In the genomic region with DNA sequence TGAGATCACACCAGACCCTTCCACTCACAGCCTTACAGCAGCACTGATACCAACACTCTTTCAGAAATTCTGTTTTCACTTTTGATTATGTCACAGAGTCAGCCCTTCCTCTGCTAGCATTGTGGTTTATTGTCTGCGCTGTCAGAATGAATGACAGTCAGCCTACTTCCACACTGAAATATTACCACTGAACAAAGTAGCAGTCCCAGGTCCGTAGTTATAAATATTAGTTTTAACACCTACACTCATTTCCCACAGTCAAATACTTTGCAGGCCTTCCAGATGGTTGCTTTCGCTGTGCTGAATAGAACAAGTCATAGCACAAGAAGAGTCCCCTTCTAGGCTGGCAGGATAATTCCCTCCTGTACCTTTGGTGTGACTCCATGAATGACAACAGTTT, we compare ENCODE assay signal across 24 mouse cellular contexts. TPM values are rescaled to one million over a fixed set of nuclear protein-coding genes. Genes with fewer than 3 reads are reported as not detected.
DNase-seq lines count a peak whose midpoint lies in the region; ATAC-seq lines count a peak whose summit lies in the region.
"Had no signal": no experiment of that assay in that cellular context is flagged by ENCODE, and none has a peak within 500 bp of the region (broad histone marks: within the 10 kb centered on the region; RNA-seq: fewer than 3 reads in every experiment).

No protein-coding gene starts in this region.

- no peak overlapping the region for H3K4me2 ChIP-seq in forebrain, embryonic 16.5 days (ENCODE audit: low read length)
- H3K4me2 ChIP-seq in heart, embryonic 12.5 days, result no peak overlapping the region
- no peak overlapping the region for H3K4me2 ChIP-seq in limb, embryonic 15.5 days
- H3K4me2 ChIP-seq: forebrain, embryonic 15.5 days; limb, embryonic 13.5 days; liver, embryonic 13.5 days; neural tube, embryonic 12.5 days had no signal

- no peak overlapping the region for H3K9ac ChIP-seq in forebrain, embryonic 16.5 days (replicated peaks; ENCODE audit: low read depth, low read length)
- H3K9ac ChIP-seq in heart, embryonic 12.5 days, result no peak overlapping the region
- H3K9ac ChIP-seq in limb, embryonic 15.5 days, result no peak overlapping the region
- H3K9ac ChIP-seq: forebrain, embryonic 15.5 days; limb, embryonic 13.5 days; liver, embryonic 13.5 days; neural tube, embryonic 12.5 days had no signal

- H3K27me3 ChIP-seq in forebrain, embryonic 16.5 days (replicated peaks; ENCODE audit: control insufficient read depth, insufficient read depth, low read length), result no peaks in the 10 kb centered on the region
- peaks cover 12% of the 10 kb centered on the region; the same call in 1 of the 2 replicates for H3K27me3 ChIP-seq in forebrain, embryonic 10.5 days (ENCODE audit: poor library complexity, severe bottlenecking)
- H3K27me3 ChIP-seq in heart, embryonic 12.5 days (replicated peaks), result no peaks in the 10 kb centered on the region
- no peaks in the 10 kb centered on the region for H3K27me3 ChIP-seq in limb, embryonic 15.5 days
- H3K27me3 ChIP-seq: forebrain, embryonic 15.5 days; limb, embryonic 13.5 days; liver, embryonic 13.5 days; neural tube, embryonic 12.5 days had no signal

- H3K27ac ChIP-seq in forebrain, embryonic 16.5 days (ENCODE audit: low read length), result no peak overlapping the region
- H3K27ac ChIP-seq in forebrain, embryonic 10.5 days, result no peak overlapping the region
- peak overlapping the region; percentile 82; the same call in 1 of the 2 replicates for H3K27ac ChIP-seq in heart, embryonic 12.5 days (ENCODE audit: poor library complexity, severe bottlenecking)
- H3K27ac ChIP-seq in limb, embryonic 15.5 days, result 0 out of 2 replicates have a peak overlapping the region, but pooled peaks have one; percentile 2
- H3K27ac ChIP-seq: forebrain, embryonic 15.5 days; hindbrain, postnatal 0 days; limb, embryonic 13.5 days; liver, embryonic 13.5 days; neural tube, embryonic 12.5 days had no signal

- 0 out of 2 replicates have a peak, but pooled peaks have one; percentile 31 for ATAC-seq in forebrain, embryonic 16.5 days
- ATAC-seq in heart, embryonic 12.5 days (ENCODE audit: insufficient number of reproducible peaks, low FRiP score), result no peak
- no peak for ATAC-seq in limb, embryonic 15.5 days (ENCODE audit: insufficient number of reproducible peaks, low FRiP score, low TSS enrichment, low read depth)
- ATAC-seq in cerebellum, adult (ENCODE audit: insufficient number of reproducible peaks, low FRiP score, low TSS enrichment), result no peak
- ATAC-seq: forebrain, embryonic 15.5 days; hindbrain, postnatal 0 days; intestine, postnatal 0 days had no signal

- H3K4me1 ChIP-seq in forebrain, embryonic 16.5 days (replicated peaks; ENCODE audit: control insufficient read depth, insufficient read depth, low read length), result no peaks in the 10 kb centered on the region
- peaks cover 16% of the 10 kb centered on the region for H3K4me1 ChIP-seq in forebrain, embryonic 10.5 days
- H3K4me1 ChIP-seq in heart, embryonic 12.5 days (replicated peaks), result peaks cover 49% of the 10 kb centered on the region
- H3K4me1 ChIP-seq in limb, embryonic 15.5 days, result peaks cover 15% of the 10 kb centered on the region
- H3K4me1 ChIP-seq: forebrain, embryonic 15.5 days; liver, embryonic 13.5 days; megakaryocyte, embryonic 14.5 days had no signal

- no peak for DNase-seq in forebrain, embryonic 10.5 days (ENCODE audit: extremely low spot score, low spot score)
- no peak for DNase-seq in heart, adult 9 months (ENCODE audit: low spot score in 2 of 2)
- peak; percentile 38 for DNase-seq in layer of hippocampus, adult 9-11 months
- no peak for DNase-seq in layer of hippocampus, adult 8-10 months (ENCODE audit: low spot score in 2 of 2)
- DNase-seq: adrenal gland, postnatal 10 days; cerebellum, adult 8-10 months; cerebellum, postnatal 36 days; gastrocnemius, postnatal 36 days; kidney, postnatal 25 days; liver, embryonic 13.5 days; lung, adult 2 months; midbrain, embryonic 14.5 days; thymus, adult 18-20 months; thymus, postnatal 36 days had no signal

- WGBS in forebrain, embryonic 16.5 days, result 74% methylated on average over 3 of the region's 3 CpGs
- 93% methylated on average over 3 of the region's 3 CpGs for WGBS in forebrain, embryonic 10.5 days
- WGBS in heart, embryonic 12.5 days, result 66% methylated on average over 3 of the region's 3 CpGs
- WGBS in limb, embryonic 15.5 days, result 45% methylated on average over 3 of the region's 3 CpGs

- no peaks in the 10 kb centered on the region for H3K9me3 ChIP-seq in forebrain, embryonic 16.5 days (ENCODE audit: control insufficient read depth, low read length)
- H3K9me3 ChIP-seq in forebrain, embryonic 10.5 days, result no peaks in the 10 kb centered on the region
- no peaks in the 10 kb centered on the region for H3K9me3 ChIP-seq in heart, embryonic 12.5 days (replicated peaks)
- no peaks in the 10 kb centered on the region for H3K9me3 ChIP-seq in limb, embryonic 15.5 days
- H3K9me3 ChIP-seq: forebrain, embryonic 15.5 days; limb, embryonic 13.5 days; liver, embryonic 13.5 days; neural tube, embryonic 12.5 days had no signal

- no peak overlapping the region for H3K4me3 ChIP-seq in forebrain, embryonic 16.5 days (replicated peaks; ENCODE audit: low read length)
- no peak overlapping the region for H3K4me3 ChIP-seq in forebrain, embryonic 10.5 days
- no peak overlapping the region for H3K4me3 ChIP-seq in heart, embryonic 12.5 days
- no peak overlapping the region for H3K4me3 ChIP-seq in limb, embryonic 15.5 days
- H3K4me3 ChIP-seq: forebrain, embryonic 15.5 days; limb, embryonic 13.5 days; liver, embryonic 13.5 days; megakaryocyte, embryonic 14.5 days; neural tube, embryonic 12.5 days had no signal

- no peaks in the 10 kb centered on the region for H3K36me3 ChIP-seq in forebrain, embryonic 16.5 days (ENCODE audit: control insufficient read depth, insufficient read depth)
- H3K36me3 ChIP-seq in forebrain, embryonic 10.5 days (replicated peaks), result no peaks in the 10 kb centered on the region
- H3K36me3 ChIP-seq in heart, embryonic 12.5 days, result no peaks in the 10 kb centered on the region
- H3K36me3 ChIP-seq in limb, embryonic 15.5 days, result no peaks in the 10 kb centered on the region
- H3K36me3 ChIP-seq: forebrain, embryonic 15.5 days; limb, embryonic 13.5 days; liver, embryonic 13.5 days; neural tube, embryonic 12.5 days had no signal

RNA-seq across cellular contexts. Expression of gene Colgalt2, which starts 22.7 kb away (rescaled TPM):
- 2.4 and 2.8 TPM in 2 replicates for polyA plus RNA-seq in forebrain, embryonic 16.5 days (2015; fragmentation: Nextera tagmentation; extraction: Ambion mirVana)
- 1.2 and 1.5 TPM in 2 replicates for polyA plus RNA-seq in forebrain, embryonic 10.5 days (2016; fragmentation: Nextera tagmentation; extraction: Ambion mirVana)
- 5.5 TPM in 2 replicates for polyA plus RNA-seq in heart, embryonic 12.5 days (2016; fragmentation: Nextera tagmentation; extraction: Ambion mirVana)
- 1 to 10 TPM; 5.3 to 7.0 (median 6.1) TPM for total RNA-seq in layer of hippocampus, adult 8-10 months (2022)
- 8.0 and 8.4 TPM in 2 replicates for polyA plus RNA-seq in limb, embryonic 15.5 days (2015; fragmentation: Nextera tagmentation; extraction: Ambion mirVana)

RNA-seq across cellular contexts. Expression of gene Tsen15, which starts 35.8 kb away (rescaled TPM):
- 38.5 and 42.3 TPM in 2 replicates for polyA plus RNA-seq in forebrain, embryonic 16.5 days (2015; fragmentation: Nextera tagmentation; extraction: Ambion mirVana)
- 94.8 and 102 TPM in 2 replicates for polyA plus RNA-seq in forebrain, embryonic 10.5 days (2016; fragmentation: Nextera tagmentation; extraction: Ambion mirVana)
- 64.2 and 64.6 TPM in 2 replicates for polyA plus RNA-seq in heart, embryonic 12.5 days (2016; fragmentation: Nextera tagmentation; extraction: Ambion mirVana)
- 10 to 100 TPM; 33.4 to 43.4 (median 38.5) TPM for total RNA-seq in layer of hippocampus, adult 8-10 months (2022)
- polyA plus RNA-seq in limb, embryonic 15.5 days (2015; fragmentation: Nextera tagmentation; extraction: Ambion mirVana), result 74.3 and 74.9 TPM in 2 replicates

Comparison
In these comparisons a context has a peak if more than half of its experiments do, and no peak if none do; other contexts are left out.
1. H3K27ac ChIP-seq: peak in heart, embryonic 12.5 days (single experiment) and limb, embryonic 15.5 days (single experiment); none in forebrain, embryonic 16.5 days (single experiment) and forebrain, embryonic 10.5 days (single experiment).